Mouse (Mus musculus) thymus, adult 2 months (tissue): ENCODE measurements around the gene Gm49711. TPM values are rescaled to one million over a fixed set of nuclear protein-coding genes. Genes with fewer than 3 reads are reported as not detected.
"Not testable (repeated sequence)": the region's sequence is repeated elsewhere in the genome, so short reads cannot be mapped to it uniquely, and the experiment has no call there.

Source experiments
- DNase-seq: peaks from one replicate; pipeline ENCODE4 v3.0.0; 2021
- H3K27ac ChIP-seq: fragments of 200-500 bp; 2 replicates; pipeline ENCODE4 v1.5.1; 2012; ENCODE audit warnings: low read length, control low read depth; ENCODE audit not compliant: control insufficient read depth, insufficient read depth
- H3K27me3 ChIP-seq: fragments of 200-500 bp; 2 replicates; pipeline ENCODE4 v1.6.1; 2012; ENCODE audit warnings: mild to moderate bottlenecking, low read length, moderate library complexity, mixed read lengths; ENCODE audit not compliant: control insufficient read depth, insufficient read depth
- H3K36me3 ChIP-seq: fragments of 200-500 bp; 2 replicates; pipeline ENCODE4 v1.6.1; 2012; ENCODE audit warnings: mild to moderate bottlenecking, low read length, moderate library complexity; ENCODE audit not compliant: control insufficient read depth, insufficient read depth
- H3K4me1 ChIP-seq: fragments of 200-500 bp; replicated peaks from 2 replicates; pipeline ENCODE4 v1.6.1; 2012; ENCODE audit warnings: low read length; ENCODE audit not compliant: control insufficient read depth, insufficient read depth
- H3K4me3 ChIP-seq: fragments of 200-500 bp; 2 replicates; pipeline ENCODE4 v1.5.1; 2012; ENCODE audit warnings: mild to moderate bottlenecking, low read length, control low read depth, moderate library complexity; ENCODE audit not compliant: control insufficient read depth, insufficient read depth
- CTCF ChIP-seq: fragments of 200-500 bp; IDR thresholded peaks from 2 replicates; pipeline ENCODE4 v1.5.1; 2012; ENCODE audit warnings: mild to moderate bottlenecking, control low read depth, low read length, moderate library complexity, borderline replicate concordance; ENCODE audit not compliant: control insufficient read depth, poor library complexity, insufficient read depth; ENCODE audit errors: extremely low read depth
- POLR2A ChIP-seq: fragments of 200-500 bp; IDR thresholded peaks from 2 replicates; pipeline ENCODE4 v1.6.1; 2012; ENCODE audit warnings: mild to moderate bottlenecking, low read length, control low read depth, moderate library complexity; ENCODE audit not compliant: control insufficient read depth, poor library complexity, insufficient read depth; ENCODE audit errors: extremely low read depth
- WGBS: fragments of 180-500 bp; shearing (Covaris S2); methylation state at CpG from one replicate; pipeline ENCODE4 v1.1.7; 2018; 5-methylcytosine and 5-hydroxymethylcytosine counted together
- polyA plus RNA-seq: library from polyadenylated mRNA; depleted of rRNA; stranded (reverse); fragments of >200 nt; gene quantifications from 2 replicates; pipeline ENCODE4 v1.2.3, GENCODE M21; 2012

Gene Gm49711
- polyA plus RNA-seq, 1 experiment, result not detected

DNA sequence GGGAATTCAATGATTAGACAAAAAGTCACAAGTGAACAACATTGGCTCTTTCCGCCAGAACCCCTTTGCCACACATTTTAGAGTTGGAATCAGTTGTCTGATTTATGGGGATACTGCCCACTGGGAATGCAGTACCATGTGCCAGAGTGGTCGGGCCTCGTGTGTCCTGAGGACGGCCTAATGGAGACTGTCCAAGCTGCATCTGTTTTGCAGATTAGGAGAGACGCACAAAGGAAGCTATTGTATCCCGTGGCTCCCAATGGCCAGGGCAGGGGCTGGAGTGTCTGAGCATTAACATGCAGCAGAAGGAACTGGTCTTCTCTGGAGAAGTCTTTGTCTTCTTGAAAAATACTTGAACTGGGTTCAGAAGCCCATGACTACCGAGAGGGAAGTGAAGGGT is 142.5 kb downstream of the Gm49711 start:
- WGBS, result 96% methylated on average over 7 of the region's 7 CpGs
- Histone ChIP-seq H3K4me1 (no peaks in the 10 kb centered on the region), H3K27me3 (no peaks in the 10 kb centered on the region), H3K27ac (no peak overlapping the region), H3K4me3 (no peak overlapping the region), H3K36me3 (no peaks in the 10 kb centered on the region)
- DNase-seq, result no peak
- no peak for TF ChIP-seq POLR2A
- TF ChIP-seq CTCF, result no peak

DNA sequence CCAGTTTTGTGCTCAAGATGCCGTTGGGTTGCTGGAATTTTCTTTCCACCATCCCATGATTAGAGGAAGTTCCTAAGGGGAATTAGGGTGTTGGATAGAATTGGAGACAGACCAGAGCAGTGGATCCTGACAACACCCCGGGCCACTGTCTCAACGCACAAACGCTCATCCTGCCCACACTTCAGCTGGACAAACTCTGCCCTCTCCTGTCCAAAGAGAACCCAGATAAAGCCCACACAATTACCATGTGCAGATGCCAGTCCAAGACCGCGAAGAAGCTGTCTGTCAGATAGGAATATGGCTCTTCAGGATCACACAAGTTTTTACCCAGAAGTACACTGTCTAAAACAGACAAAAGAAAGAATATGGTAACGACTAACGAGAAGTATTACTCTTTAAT is 145.5 kb downstream of the Gm49711 start:
- Histone ChIP-seq H3K4me3 (no peak overlapping the region), H3K27ac (no peak overlapping the region), H3K27me3 (no peaks in the 10 kb centered on the region), H3K4me1 (no peaks in the 10 kb centered on the region), H3K36me3 (no peaks in the 10 kb centered on the region)
- TF ChIP-seq POLR2A, result no peak
- no peak for TF ChIP-seq CTCF
- DNase-seq, result no peak
- WGBS, result 89% methylated on average over 8 of the region's 8 CpGs

DNA sequence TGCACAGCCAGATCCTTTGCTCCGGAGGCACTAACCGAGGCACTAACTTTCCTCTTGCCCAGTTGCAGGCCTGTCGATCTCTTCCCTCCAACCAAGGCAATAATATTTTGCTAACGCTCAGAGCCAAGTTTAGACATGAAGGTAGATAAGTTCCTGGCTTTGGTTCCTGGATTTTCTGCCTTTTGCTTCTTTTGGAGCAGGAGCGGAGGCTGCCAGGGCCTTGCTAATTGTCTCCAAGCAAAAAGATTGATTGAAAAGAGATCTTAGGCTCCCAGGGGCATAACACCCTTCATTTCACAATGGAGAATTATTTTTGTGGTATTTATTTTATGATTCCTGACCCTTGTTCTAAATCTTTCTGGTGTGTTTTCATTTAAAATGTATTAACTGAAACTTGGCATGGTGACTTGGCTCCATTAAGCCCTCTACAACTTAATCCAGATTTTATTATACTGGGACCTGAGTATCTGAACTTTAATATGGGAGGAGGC is 151.2 kb downstream of the Gm49711 start:
- 89% methylated on average over 5 of the region's 5 CpGs for WGBS
- Histone ChIP-seq H3K36me3 (no peaks in the 10 kb centered on the region), H3K4me3 (no peak overlapping the region), H3K27ac (no peak overlapping the region), H3K4me1 (no peaks in the 10 kb centered on the region), H3K27me3 (no peaks in the 10 kb centered on the region)
- TF ChIP-seq POLR2A (no peak), CTCF (no peak)
- no peak for DNase-seq

DNA sequence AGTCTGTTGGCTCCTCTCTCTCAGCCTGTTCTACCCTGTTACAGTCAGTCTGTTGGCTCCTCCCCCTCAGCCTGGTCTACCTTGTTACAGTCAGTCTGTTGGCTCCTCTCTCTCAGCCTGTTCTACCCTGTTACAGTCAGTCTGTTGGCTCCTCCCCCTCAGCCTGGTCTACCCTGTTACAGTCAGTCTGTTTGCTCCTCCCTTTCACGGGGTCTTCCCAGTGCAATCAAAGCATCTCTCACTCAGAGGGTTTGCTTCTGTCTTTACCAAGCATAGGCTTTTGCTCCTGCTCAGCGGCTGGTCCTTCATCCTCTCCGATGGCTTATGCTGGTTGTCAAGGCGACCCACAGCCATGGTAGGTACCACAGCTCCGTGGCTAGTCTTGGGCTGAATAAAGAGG is 152.2 kb downstream of the Gm49711 start:
- not testable (repeated sequence) for H3K27ac ChIP-seq, H3K36me3 ChIP-seq, H3K4me1 ChIP-seq, H3K4me3 ChIP-seq, H3K27me3 ChIP-seq, DNase-seq
- WGBS, result 90% methylated on average over 5 of the region's 5 CpGs

DNA sequence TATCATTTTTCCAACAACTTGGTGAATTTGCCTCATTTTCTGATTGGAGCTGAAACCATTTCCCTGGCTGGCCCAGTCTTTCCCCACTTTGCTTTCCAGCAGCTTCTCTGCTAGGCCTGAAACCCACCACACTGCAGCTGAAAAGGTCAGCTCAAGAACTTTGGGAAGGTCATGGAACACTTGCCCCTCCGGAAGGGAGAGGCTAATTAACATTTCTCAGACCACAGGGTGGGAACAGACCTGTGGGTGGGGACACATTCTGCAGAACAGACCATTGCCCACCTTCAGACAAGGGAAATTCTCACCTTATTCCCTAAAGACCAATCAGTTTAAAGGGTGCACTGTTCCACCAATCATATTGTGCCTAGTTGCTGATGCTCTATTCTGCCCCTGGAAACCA is 155.8 kb downstream of the Gm49711 start:
- not testable (repeated sequence) for H3K27me3 ChIP-seq, H3K36me3 ChIP-seq, H3K27ac ChIP-seq, H3K4me1 ChIP-seq, H3K4me3 ChIP-seq, DNase-seq
- WGBS, result 88% methylated on average over 1 of the region's 1 CpGs

DNA sequence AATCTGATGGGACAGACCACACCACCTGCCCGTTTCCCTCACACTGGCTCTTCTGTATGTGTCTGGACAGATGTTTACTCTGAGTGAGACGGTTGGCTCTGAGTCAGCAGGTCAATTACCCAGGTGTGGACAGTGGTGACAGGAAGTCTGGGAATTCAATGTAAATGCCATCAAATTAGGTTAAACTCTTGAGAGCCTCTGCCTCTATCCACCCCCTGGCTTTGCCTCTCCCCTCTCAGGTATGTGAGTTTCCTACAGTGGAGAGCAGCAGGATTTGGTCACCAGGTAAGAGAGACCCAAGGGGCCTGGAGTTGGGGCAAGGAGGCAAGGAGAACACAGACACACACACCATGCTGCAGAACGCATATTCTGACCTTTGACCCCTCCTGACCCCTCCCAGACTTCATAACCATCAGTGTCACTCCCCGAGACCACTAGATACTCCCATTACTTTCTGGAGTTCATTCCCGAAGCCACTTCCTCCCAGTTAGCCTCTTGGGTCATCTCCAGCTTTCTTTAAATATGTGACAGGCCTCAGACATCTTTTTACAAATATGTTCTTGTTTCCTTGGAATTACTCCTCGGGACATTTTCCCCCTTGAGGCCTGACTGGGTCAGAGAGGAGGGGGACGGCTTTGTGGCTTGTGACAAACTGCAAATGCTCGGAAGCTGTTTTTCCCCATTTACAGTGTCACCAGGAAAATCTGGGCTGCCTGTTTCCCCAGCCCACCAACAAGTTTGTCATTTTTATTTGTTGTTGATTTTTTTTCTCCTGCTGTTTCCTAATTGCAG is 157.7 kb downstream of the Gm49711 start:
- no peak for DNase-seq
- 83% methylated on average over 8 of the region's 8 CpGs for WGBS
- no peak overlapping the region for H3K27ac ChIP-seq

DNA sequence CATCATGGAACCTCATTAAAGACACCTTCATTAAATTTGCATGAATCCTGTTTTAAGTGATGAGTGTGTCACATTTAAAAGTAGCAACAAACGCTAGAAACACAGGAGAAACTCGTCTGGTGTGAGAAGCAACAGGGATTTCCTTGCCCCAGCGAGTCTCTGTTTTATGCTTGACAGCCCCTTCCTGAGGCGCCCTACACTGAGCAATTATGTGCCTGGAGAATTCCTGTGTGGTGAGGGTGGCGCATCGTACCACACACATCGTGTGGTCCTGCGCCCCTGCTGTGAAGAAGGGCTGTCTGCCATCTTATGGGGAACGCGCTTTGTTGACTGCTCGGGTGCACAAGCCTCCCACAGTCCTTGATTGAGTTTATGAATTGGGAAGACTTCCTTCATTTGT is 162.6 kb downstream of the Gm49711 start:
- Histone ChIP-seq H3K4me1 (no peaks in the 10 kb centered on the region), H3K36me3 (no peaks in the 10 kb centered on the region), H3K4me3 (no peak overlapping the region), H3K27ac (no peak overlapping the region), H3K27me3 (no peaks in the 10 kb centered on the region)
- WGBS, result 97% methylated on average over 11 of the region's 11 CpGs
- no peak for DNase-seq
- TF ChIP-seq CTCF (no peak), POLR2A (no peak)

More for the DNA sequence above, 157.7 kb downstream of the Gm49711 start:
- H3K4me3 ChIP-seq, result no peak overlapping the region
- H3K4me1 ChIP-seq, result no peaks in the 10 kb centered on the region
- TF ChIP-seq POLR2A (no peak), CTCF (no peak)
- H3K36me3 ChIP-seq, result no peaks in the 10 kb centered on the region
- H3K27me3 ChIP-seq, result no peaks in the 10 kb centered on the region
